Mouse (Mus musculus): ENCODE measurements around the gene Wwc1. TPM values are rescaled to one million over a fixed set of nuclear protein-coding genes. Genes with fewer than 3 reads are reported as not detected.

The Wwc1 gene
- polyA plus RNA-seq, 1 experiment from 2014 or later: 8.8 TPM

DNA sequence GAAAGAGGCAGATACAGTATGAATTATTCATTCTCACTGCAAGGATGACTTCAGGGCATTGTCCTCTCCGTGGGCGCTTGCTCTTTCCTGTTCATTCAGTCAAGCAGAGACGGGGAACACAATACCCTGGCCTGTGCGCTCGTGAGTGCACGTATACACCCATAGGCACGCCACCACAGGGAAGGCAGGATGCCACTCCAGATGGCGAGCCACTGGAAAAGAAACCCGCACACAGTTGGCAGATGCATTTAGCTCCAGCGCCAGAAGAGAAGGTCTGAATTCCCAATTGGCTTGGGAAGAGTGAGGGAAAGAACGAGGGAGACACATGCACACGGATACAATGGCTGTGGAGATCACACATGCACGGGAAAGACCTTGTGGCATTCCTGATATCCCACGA is 53.0 kb downstream of the Wwc1 start:
- Histone ChIP-seq H3K9ac (no peak overlapping the region), H3K27ac (peak overlapping the region; percentile 72), H3K4me3 (no peak overlapping the region), H3K27me3 (no peaks in the 10 kb centered on the region), H3K9me3 (replicated peaks) (0 out of 2 replicates have a peak, but pooled peaks cover 5% of the 10 kb centered on the region), H3K4me2 (no peak overlapping the region), H3K4me1 (peaks cover 32% of the 10 kb centered on the region), H3K36me3 (ENCODE audit: poor library complexity, severe bottlenecking) (no peaks in the 10 kb centered on the region)
- 39% methylated on average over 14 of the region's 14 CpGs for WGBS
- ATAC-seq: peak; percentile 74

DNA sequence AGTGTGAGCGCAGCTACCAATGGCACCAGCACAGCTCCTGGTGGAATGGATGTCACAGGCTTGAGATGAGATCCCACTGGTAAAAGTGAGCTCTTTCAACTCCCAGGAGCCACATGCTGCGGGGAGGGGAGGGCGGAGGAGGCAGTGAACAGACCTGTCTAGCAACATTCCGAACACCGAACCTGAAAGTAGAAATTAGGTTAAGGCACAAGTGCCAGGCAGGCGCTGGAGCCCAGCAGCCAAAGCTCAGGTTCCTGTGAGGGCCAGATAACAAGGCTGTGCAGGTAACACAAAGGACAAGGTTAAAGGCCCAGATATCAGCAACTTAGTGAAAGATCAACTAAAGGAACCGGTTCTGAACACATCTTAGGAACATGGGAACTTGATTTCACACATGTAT is 54.7 kb downstream of the Wwc1 start:
- no peaks in the 10 kb centered on the region for H3K27me3 ChIP-seq
- no peak overlapping the region for H3K4me3 ChIP-seq
- H3K9me3 ChIP-seq (replicated peaks): 0 out of 2 replicates have a peak, but pooled peaks cover 5% of the 10 kb centered on the region
- ATAC-seq: no peak
- WGBS: 88% methylated on average over 7 of the region's 7 CpGs
- no peak overlapping the region for H3K4me2 ChIP-seq
- no peak overlapping the region for H3K27ac ChIP-seq
- H3K36me3 ChIP-seq (ENCODE audit: poor library complexity, severe bottlenecking): no peaks in the 10 kb centered on the region
- H3K4me1 ChIP-seq: peaks cover 30% of the 10 kb centered on the region
- H3K9ac ChIP-seq: no peak overlapping the region

DNA sequence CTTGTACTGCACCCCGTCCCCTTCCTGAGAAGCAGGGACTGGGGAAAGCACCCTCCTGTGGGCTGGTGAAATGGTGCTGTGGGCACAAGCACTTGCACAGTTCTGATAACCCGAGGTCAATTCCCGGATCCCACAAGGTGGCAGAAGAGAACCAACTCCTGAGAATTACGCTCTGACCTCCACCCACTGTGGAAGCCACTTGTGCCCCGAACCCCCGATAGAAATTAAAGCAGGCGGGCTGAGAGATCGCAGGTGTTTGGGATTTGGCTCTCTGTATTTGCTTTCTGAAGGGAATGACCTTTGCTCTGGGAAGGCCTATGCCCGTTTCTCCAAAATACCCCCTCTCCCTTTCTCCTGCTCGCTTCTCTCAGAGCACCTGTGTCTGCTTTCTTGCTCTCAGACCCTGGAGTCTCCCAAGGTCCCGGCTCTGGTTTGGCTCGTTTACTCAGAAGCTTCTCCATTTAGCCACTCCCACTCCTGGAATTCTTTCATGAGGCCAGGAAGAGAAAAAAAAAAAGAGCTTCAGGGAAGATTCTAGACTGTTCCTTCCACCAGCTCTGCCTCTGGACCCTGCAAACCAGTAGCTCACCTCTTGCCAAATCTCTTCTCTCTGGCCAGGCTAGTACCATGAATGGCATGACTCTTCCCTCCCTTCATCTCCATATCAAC is 58.0 kb downstream of the Wwc1 start:
- H3K27ac ChIP-seq: no peak overlapping the region
- 0 out of 2 replicates have a peak, but pooled peaks cover 5% of the 10 kb centered on the region for H3K9me3 ChIP-seq (replicated peaks)
- no peak for ATAC-seq
- no peak overlapping the region for H3K4me3 ChIP-seq
- no peaks in the 10 kb centered on the region for H3K36me3 ChIP-seq (ENCODE audit: poor library complexity, severe bottlenecking)
- H3K4me2 ChIP-seq: no peak overlapping the region
- 24% methylated on average over 12 of the region's 12 CpGs for WGBS
- H3K9ac ChIP-seq: no peak overlapping the region
- H3K27me3 ChIP-seq: no peaks in the 10 kb centered on the region
- peaks cover 44% of the 10 kb centered on the region for H3K4me1 ChIP-seq

DNA sequence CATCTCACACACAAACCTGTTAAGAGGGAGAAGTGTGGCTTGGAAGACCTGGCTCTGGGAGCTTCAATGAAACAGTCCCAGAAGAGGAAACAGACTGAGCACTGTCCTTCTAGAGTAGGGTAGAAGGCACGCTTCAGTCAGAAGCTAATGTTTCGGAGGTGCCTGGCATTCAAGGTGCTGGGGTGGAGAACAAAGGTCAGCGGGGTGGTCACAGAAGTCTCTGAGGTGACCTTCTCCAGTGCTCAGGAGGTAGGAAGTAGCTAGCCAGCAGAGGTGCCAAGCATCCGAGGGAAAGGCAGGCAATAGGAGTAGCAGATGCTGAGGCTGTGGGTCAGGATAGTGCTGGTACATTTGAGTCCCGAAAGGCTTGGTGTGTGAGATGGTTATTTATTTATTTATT is 59.6 kb downstream of the Wwc1 start:
- H3K36me3 ChIP-seq (ENCODE audit: poor library complexity, severe bottlenecking): no peaks in the 10 kb centered on the region
- H3K9me3 ChIP-seq (replicated peaks): no peaks in the 10 kb centered on the region
- no peak overlapping the region for H3K27ac ChIP-seq
- ATAC-seq: no peak
- no peak overlapping the region for H3K4me3 ChIP-seq
- no peak overlapping the region for H3K9ac ChIP-seq
- no peaks in the 10 kb centered on the region for H3K27me3 ChIP-seq
- H3K4me1 ChIP-seq: peaks cover 50% of the 10 kb centered on the region
- WGBS: 84% methylated on average over 5 of the region's 5 CpGs
- H3K4me2 ChIP-seq: no peak overlapping the region

DNA sequence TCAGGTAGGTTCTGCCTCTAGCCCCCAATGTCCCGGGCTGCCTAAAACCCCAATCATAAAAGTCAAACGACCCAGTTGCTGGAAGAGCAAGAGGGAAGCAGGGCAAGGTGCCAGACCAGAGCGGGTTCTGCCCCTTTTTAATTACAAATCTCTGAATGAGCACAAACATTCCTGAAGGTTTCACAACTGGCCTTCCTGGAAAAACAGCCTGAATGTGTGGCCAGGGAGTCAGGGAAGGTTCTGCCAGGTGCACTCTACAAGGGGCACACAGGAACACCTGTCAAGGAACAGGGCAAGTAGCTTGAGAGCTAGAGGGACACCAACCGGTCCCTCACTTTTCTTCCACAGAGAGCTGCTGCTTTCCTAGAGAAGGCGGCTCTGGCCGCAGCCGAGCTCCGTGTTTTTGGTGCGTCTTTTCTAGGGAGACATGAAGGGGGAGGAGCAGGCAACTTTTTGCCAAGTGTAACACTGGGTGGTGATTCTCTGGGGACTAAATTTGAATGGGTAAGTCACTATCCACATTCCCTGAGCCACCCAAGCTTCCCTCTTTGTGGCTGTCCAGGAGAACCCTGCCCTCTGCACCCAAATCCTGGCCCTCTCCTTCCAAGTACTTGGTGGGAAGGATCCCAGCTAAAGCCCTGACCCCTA is 60.3 kb downstream of the Wwc1 start:
- WGBS: 65% methylated on average over 9 of the region's 9 CpGs
- no peak for ATAC-seq
- peak overlapping the region; percentile 55 for H3K27ac ChIP-seq

DNA sequence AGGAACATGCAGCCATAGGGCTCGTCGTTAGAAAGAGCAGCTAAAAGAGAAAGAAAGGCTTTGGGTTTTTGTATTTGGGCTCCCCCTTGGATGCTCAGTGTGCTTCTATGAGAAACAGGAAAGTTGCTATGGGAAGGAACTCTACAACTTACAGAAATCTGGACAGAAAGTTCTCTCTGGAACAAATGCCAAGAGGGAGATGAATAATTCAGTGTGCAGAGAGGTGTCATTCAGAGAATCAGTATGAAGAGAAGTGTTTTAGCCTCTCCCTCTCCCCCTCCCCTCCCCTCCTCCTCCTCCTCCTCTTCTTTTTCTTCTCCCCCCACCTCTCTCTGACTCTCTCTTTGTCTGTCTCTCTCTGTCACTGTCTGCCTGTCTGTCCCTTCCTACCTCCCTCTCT is 60.9 kb downstream of the Wwc1 start:
- Histone ChIP-seq H3K4me3 (no peak overlapping the region), H3K36me3 (ENCODE audit: poor library complexity, severe bottlenecking) (no peaks in the 10 kb centered on the region), H3K27ac (0 out of 2 replicates have a peak overlapping the region, but pooled peaks have one; percentile 55), H3K4me1 (peaks cover 59% of the 10 kb centered on the region), H3K9me3 (replicated peaks) (no peaks in the 10 kb centered on the region), H3K9ac (no peak overlapping the region), H3K27me3 (no peaks in the 10 kb centered on the region), H3K4me2 (no peak overlapping the region)
- peak; percentile 27; the same call in 1 of the 2 replicates for ATAC-seq
- 40% methylated on average over 2 of the region's 2 CpGs for WGBS

More for the DNA sequence above, 60.3 kb downstream of the Wwc1 start:
- H3K27me3 ChIP-seq: no peaks in the 10 kb centered on the region
- no peak overlapping the region for H3K4me3 ChIP-seq
- no peak overlapping the region for H3K4me2 ChIP-seq
- H3K9me3 ChIP-seq (replicated peaks): no peaks in the 10 kb centered on the region
- no peak overlapping the region for H3K9ac ChIP-seq
- H3K4me1 ChIP-seq: peaks cover 58% of the 10 kb centered on the region
- no peaks in the 10 kb centered on the region for H3K36me3 ChIP-seq (ENCODE audit: poor library complexity, severe bottlenecking)

DNA sequence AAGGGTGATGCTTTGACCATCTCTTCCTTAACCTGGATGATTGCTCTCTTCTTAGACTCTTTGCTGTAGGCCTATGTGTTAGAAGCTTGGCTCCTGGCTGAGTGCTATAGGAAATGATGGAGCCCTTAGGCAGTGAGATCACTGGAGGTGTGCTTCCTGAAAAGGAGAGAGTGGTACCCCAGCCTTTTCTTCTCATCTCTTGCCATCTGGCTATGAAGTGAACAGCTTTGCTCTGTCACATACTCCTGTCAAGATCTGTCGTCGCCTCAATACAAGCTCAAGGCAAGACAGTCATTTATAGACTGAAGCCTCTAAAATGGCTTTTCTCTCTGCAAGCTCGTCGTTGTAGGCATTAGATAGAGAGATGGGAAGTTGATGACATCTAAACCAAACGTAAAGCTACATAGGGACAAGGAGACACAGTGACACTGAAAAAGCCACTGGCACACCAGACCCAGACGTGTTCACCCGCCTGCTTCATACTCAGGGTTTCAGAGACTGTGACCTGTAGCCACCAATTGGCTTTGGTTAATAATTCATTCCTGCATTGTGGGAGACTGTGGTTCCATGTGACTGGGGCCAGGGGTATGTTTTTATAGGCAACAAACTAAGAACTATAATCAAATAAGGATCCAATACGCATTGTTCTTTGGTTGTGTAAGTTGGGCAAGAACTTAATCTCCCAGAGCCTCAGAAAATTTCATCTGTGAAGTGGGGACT is 63.7 kb downstream of the Wwc1 start:
- H3K4me1 ChIP-seq: peaks cover 58% of the 10 kb centered on the region
- no peak overlapping the region for H3K9ac ChIP-seq
- no peaks in the 10 kb centered on the region for H3K27me3 ChIP-seq
- H3K27ac ChIP-seq: peak overlapping the region; percentile 21; the same call in 1 of the 2 replicates
- H3K4me3 ChIP-seq: no peak overlapping the region
- no peaks in the 10 kb centered on the region for H3K36me3 ChIP-seq (ENCODE audit: poor library complexity, severe bottlenecking)
- H3K9me3 ChIP-seq (replicated peaks): no peaks in the 10 kb centered on the region
- 0 out of 2 replicates have a peak, but pooled peaks have one; percentile 22 for ATAC-seq
- no peak overlapping the region for H3K4me2 ChIP-seq
- 85% methylated on average over 8 of the region's 8 CpGs for WGBS

DNA sequence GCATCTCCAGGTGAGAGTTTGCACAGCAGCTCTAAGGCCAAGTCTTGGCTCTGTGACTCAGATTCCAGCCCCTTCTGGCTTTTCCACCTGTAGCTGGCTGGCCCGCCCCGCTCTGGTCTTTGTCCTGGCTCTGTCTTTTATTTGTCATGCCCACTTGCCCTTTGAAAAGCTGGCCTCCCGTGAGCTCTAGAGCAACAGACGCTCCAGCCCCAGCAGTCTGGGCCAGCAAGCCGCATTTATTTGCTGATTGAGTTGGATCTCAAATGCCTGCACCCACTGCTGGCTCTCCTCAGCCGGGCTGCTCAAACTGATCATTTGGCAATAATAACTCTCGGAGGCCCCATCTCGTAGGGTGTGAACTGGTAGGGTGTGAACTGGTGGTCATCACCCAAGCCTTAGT is 64.8 kb downstream of the Wwc1 start:
- no peak for ATAC-seq
- Histone ChIP-seq H3K4me2 (no peak overlapping the region), H3K9me3 (replicated peaks) (no peaks in the 10 kb centered on the region), H3K27ac (no peak overlapping the region), H3K36me3 (ENCODE audit: poor library complexity, severe bottlenecking) (no peaks in the 10 kb centered on the region), H3K27me3 (no peaks in the 10 kb centered on the region), H3K9ac (no peak overlapping the region), H3K4me3 (no peak overlapping the region), H3K4me1 (peaks cover 54% of the 10 kb centered on the region)
- 42% methylated on average over 8 of the region's 8 CpGs for WGBS

DNA sequence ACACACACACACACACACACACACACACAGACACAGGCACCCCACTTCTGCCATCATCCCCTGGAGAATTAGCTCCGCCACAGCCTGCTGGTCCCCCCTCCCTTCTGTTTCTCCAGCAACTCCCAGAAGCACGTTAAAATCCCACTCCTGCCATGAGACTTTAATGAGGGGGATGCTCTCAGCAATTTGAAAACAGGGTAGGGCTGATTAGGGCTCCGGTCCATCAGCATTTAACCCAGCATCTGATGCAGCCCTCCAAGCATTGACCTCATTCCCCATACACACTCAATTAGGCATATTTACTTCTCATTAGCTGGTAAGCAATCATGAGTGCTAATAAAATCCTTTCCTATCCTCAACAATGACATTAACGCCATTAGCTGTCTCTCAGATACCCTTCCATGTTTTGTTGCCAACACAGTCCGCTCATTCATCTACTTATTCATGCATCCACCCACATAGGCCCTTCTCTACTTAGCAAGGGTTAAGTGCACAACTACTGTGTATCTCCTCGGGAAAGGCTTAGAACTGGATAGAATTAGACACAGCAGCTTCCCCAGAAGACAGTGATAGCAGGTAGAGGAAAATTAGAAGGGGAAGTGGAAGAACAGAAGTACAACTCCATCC is 66.8 kb downstream of the Wwc1 start:
- peaks cover 37% of the 10 kb centered on the region for H3K4me1 ChIP-seq
- no peak overlapping the region for H3K4me3 ChIP-seq
- H3K27ac ChIP-seq: peak overlapping the region; percentile 25; the same call in 1 of the 2 replicates
- no peaks in the 10 kb centered on the region for H3K9me3 ChIP-seq (replicated peaks)
- peak; percentile 78 for ATAC-seq
- no peak overlapping the region for H3K9ac ChIP-seq
- H3K4me2 ChIP-seq: no peak overlapping the region
- WGBS: 37% methylated on average over 6 of the region's 6 CpGs
- H3K27me3 ChIP-seq: no peaks in the 10 kb centered on the region
- H3K36me3 ChIP-seq (ENCODE audit: poor library complexity, severe bottlenecking): peaks cover 12% of the 10 kb centered on the region

DNA sequence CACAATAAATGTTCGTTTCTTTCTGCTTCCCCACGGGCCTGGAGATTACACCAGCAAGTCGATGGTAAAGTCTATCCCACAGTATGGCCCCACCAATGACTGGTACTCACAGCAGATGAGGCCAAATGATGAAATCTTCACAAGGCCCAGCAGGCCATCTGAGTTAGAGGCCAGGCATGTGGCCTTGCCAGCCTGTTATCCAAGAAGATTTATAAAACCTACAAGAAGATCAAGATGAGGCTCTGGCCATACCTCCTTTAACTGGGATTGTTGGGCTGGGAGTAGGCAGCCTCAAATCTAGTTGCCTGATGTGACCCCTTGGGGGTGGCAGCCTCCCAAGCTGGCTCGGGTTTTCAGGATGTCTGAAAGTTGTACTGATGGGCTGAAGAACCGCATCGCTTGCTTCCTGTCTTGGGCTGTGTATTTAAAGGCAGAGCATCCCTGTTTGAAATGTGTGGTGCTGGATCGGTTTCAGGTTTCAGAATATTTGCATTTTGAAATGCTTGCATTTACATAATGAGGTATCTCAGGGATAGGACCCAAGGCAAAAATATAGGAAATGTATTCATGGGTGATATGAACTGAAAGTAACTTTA is 75.3 kb downstream of the Wwc1 start:
- 86% methylated on average over 7 of the region's 7 CpGs for WGBS
- no peaks in the 10 kb centered on the region for H3K4me1 ChIP-seq
- ATAC-seq: no peak
- no peak overlapping the region for H3K4me3 ChIP-seq
- no peak overlapping the region for H3K9ac ChIP-seq
- no peak overlapping the region for H3K4me2 ChIP-seq
- H3K9me3 ChIP-seq (replicated peaks): no peaks in the 10 kb centered on the region
- H3K36me3 ChIP-seq (ENCODE audit: poor library complexity, severe bottlenecking): peaks cover 12% of the 10 kb centered on the region
- H3K27ac ChIP-seq: no peak overlapping the region
- H3K27me3 ChIP-seq: no peaks in the 10 kb centered on the region

DNA sequence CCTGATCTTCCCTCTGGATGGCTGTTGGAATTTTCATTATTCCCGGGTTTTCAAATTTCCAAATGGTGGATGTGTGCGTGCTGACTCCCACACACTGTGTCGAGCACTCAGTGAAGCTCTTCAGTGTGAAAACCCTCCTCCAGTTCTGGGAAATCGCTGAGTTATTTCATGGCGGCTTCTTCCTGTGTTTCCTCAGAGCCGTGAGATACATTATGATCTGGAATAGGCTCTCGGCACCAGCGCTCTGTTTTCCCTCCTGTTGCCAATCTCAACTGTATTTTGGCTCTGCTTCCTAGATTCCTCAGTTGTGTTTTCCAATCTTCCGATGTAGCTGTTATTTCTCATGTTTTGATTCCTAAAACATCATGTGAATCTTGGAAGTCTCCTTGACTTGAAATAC is 77.2 kb downstream of the Wwc1 start:
- WGBS: 88% methylated on average over 9 of the region's 9 CpGs
- peak; percentile 36; the same call in 1 of the 2 replicates for ATAC-seq

More for the DNA sequence above, 77.2 kb downstream of the Wwc1 start:
- Histone ChIP-seq H3K4me2 (no peak overlapping the region), H3K9me3 (replicated peaks) (no peaks in the 10 kb centered on the region), H3K4me3 (no peak overlapping the region), H3K27me3 (no peaks in the 10 kb centered on the region), H3K9ac (no peak overlapping the region), H3K27ac (no peak overlapping the region), H3K4me1 (no peaks in the 10 kb centered on the region), H3K36me3 (ENCODE audit: poor library complexity, severe bottlenecking) (no peaks in the 10 kb centered on the region)
